Mouse (Mus musculus): ENCODE results near the gene Bcl2l1.

DNA sequence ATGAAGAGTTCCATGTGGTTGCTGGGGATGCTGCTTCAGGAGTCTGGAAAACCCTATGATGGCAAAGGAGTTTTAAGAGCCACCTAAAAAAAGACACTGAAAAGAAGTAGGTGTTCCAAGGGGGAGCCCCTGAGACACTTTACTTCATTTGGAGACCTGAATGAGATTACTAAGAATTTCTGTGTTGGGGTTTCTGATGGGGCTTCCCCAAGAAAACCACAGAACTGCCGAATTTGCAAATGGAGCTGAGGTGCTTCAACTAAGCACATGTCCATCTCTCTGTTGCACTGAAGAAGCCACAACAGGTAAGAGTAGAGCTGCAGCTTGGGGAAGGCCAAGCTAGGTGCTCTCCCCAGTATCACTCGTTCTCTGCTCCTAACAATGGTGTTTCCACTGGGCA, 5.8 kb downstream of the Bcl2l1 start:
- TF ChIP-seq POLR2A (IDR thresholded peaks at IDR 0.05; ENCODE audit: low read depth, low read length) (no peak), CTCF (IDR thresholded peaks at IDR 0.05; ENCODE audit: extremely low read depth, insufficient read depth, insufficient read length, insufficient replicate concordance) (no peak)
